Mouse (Mus musculus): ENCODE measurements around the gene Angptl7. TPM values are rescaled to one million over a fixed set of nuclear protein-coding genes. Genes with fewer than 3 reads are reported as not detected.

The Angptl7 gene
- polyA plus RNA-seq, 2 experiments = 0.23 to 0.33 TPM

DNA sequence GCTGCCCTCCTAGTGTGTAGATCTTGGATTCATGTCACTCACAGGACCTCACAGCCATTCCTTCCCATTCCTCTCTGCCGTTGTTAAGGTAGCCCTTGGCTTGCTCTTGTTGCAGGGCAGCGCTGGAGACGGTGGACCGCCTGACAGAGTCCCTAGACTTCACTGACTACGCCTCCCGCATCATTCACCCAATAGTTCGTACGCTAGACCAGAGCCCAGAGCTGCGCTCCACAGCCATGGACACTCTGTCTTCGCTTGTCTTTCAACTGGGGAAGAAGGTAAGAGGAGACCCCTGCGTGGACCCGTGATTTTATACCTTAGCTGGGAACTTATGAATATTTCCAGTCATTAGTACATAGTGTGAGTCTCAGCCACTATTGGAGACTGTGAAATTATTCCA lies 15.7 kb downstream of the Angptl7 start:
- no peaks in the 10 kb centered on the region for H3K4me1 ChIP-seq (replicated peaks; ENCODE audit: control insufficient read depth in 2 of 2, insufficient read depth in 2 of 2, low read length in 1 of 2)

DNA sequence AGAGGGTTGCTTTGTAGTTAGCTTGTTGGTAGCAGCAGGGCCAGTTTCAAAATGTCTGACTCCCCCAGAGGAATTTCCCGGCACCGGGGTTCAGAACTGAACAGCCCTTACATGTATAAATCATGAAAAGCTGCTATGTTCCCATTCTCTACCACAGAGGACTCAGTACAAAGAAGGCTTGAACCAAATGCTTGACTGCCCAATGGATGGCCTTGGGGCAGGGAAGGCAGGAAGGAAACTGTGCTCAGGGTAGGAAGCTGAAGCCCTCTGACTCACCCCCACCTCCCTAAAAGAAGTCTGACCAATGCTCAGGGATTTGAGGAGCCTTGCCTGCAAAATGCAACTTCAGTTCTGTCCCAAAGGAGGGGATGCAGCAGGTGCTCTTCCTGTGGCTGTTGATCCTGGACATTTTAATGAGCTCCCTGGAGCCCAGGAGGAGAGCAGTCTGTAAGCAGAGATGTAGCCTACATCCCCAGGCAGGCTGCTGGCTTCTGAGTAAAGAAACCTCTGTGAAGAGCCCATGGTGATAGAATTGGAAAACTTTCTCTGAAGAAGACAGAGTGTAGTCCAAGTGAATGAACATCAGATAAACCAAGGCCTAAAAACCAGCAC lies 18.6 kb downstream of the Angptl7 start:
- Histone ChIP-seq H3K4me3 (ENCODE audit: insufficient read depth in 1 of 2, low read depth in 2 of 2, low read length in 2 of 2) (no peak overlapping the region), H3K9me3 (ENCODE audit: control insufficient read depth, low read length) (no peaks in the 10 kb centered on the region), H3K27me3 (ENCODE audit: control insufficient read depth, insufficient read depth, low read length) (no peaks in the 10 kb centered on the region), H3K4me2 (ENCODE audit: low read depth) (no peak overlapping the region), H3K9ac (replicated peaks) (no peak overlapping the region), H3K36me3 (replicated peaks; ENCODE audit: control insufficient read depth, insufficient read depth, low read depth) (peaks cover 14% of the 10 kb centered on the region), H3K27ac (no peak overlapping the region), H3K4me1 (replicated peaks; ENCODE audit: control insufficient read depth in 2 of 2, insufficient read depth in 2 of 2, low read length in 1 of 2) (no peaks in the 10 kb centered on the region)
- DNase-seq (ENCODE audit: low read depth in 3 of 3, low spot score in 3 of 3) (no peak), ATAC-seq (ENCODE audit: insufficient read depth) (no peak)
- TF ChIP-seq CTCF (IDR thresholded peaks at IDR 0.05; ENCODE audit: low read depth) = no peak
- TF ChIP-seq EP300 (IDR thresholded peaks at IDR 0.05; ENCODE audit: low read depth) = no peak
- 77% methylated on average over 2 of the region's 2 CpGs for WGBS (ENCODE audit: insufficient replicate concordance)

More for the DNA sequence above, 15.7 kb downstream of the Angptl7 start:
- ATAC-seq (ENCODE audit: insufficient read depth) (no peak), DNase-seq (ENCODE audit: low read depth in 3 of 3, low spot score in 3 of 3) (no peak)
- 87% methylated on average over 12 of the region's 12 CpGs for WGBS (ENCODE audit: insufficient replicate concordance)
- Histone ChIP-seq H3K4me3 (ENCODE audit: insufficient read depth in 1 of 2, low read depth in 2 of 2, low read length in 2 of 2) (no peak overlapping the region), H3K36me3 (replicated peaks; ENCODE audit: control insufficient read depth, insufficient read depth, low read depth) (peaks cover 26% of the 10 kb centered on the region), H3K9me3 (ENCODE audit: control insufficient read depth, low read length) (no peaks in the 10 kb centered on the region), H3K27me3 (ENCODE audit: control insufficient read depth, insufficient read depth, low read length) (no peaks in the 10 kb centered on the region), H3K4me2 (ENCODE audit: low read depth) (no peak overlapping the region), H3K27ac (no peak overlapping the region), H3K9ac (replicated peaks) (no peak overlapping the region)
- no peak for TF ChIP-seq CTCF (IDR thresholded peaks at IDR 0.05; ENCODE audit: low read depth)

GRCm38 (mm10) chr4:148480245-148480644 lies 20.0 kb downstream of the Angptl7 start:
- no peak for ATAC-seq (ENCODE audit: insufficient read depth)
- H3K4me2 ChIP-seq (ENCODE audit: low read depth) = no peak overlapping the region
- peaks cover 7% of the 10 kb centered on the region for H3K36me3 ChIP-seq (replicated peaks; ENCODE audit: control insufficient read depth, insufficient read depth, low read depth)
- H3K4me1 ChIP-seq (replicated peaks; ENCODE audit: control insufficient read depth in 2 of 2, insufficient read depth in 2 of 2, low read length in 1 of 2) = no peaks in the 10 kb centered on the region
- no peak for DNase-seq (ENCODE audit: low read depth in 3 of 3, low spot score in 3 of 3)
- TF ChIP-seq CTCF (IDR thresholded peaks at IDR 0.05; ENCODE audit: low read depth) (no peak), EP300 (IDR thresholded peaks at IDR 0.05; ENCODE audit: low read depth) (no peak)
- no peaks in the 10 kb centered on the region for H3K27me3 ChIP-seq (ENCODE audit: control insufficient read depth, insufficient read depth, low read length)
- 80% methylated on average over 2 of the region's 2 CpGs for WGBS (ENCODE audit: insufficient replicate concordance)
- H3K27ac ChIP-seq = no peak overlapping the region
- no peak overlapping the region for H3K9ac ChIP-seq (replicated peaks)
- H3K9me3 ChIP-seq (ENCODE audit: control insufficient read depth, low read length) = no peaks in the 10 kb centered on the region
- H3K4me3 ChIP-seq (ENCODE audit: insufficient read depth in 1 of 2, low read depth in 2 of 2, low read length in 2 of 2) = no peak overlapping the region

DNA sequence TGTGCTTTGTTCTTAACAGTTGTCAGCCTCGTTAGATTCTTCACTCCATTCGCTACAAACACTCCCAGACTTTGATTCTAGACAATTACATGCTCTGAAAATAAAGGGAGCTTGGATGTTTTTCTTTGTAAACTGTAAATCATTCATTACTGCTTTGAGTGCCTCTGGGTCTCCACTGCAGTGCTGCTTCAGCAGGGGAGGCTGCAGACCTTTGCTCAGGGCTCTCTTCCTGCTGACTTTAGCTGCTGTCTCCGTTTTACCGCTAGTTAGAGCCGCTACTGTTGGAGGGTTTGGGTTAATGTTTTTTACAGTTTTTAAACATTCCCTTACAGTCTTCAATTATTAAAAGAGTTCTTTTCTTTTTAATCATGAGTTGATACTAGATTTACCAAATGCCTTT lies 26.8 kb downstream of the Angptl7 start:
- H3K9me3 ChIP-seq (ENCODE audit: control insufficient read depth, low read length) = no peaks in the 10 kb centered on the region
- H3K27ac ChIP-seq = no peak overlapping the region
- H3K36me3 ChIP-seq (replicated peaks; ENCODE audit: control insufficient read depth, insufficient read depth, low read depth) = peaks cover 27% of the 10 kb centered on the region
- ATAC-seq (ENCODE audit: insufficient read depth) (no peak), DNase-seq (ENCODE audit: low read depth in 3 of 3, low spot score in 3 of 3) (no peak)
- no peak overlapping the region for H3K4me3 ChIP-seq (ENCODE audit: insufficient read depth in 1 of 2, low read depth in 2 of 2, low read length in 2 of 2)
- H3K4me1 ChIP-seq (replicated peaks; ENCODE audit: control insufficient read depth in 2 of 2, insufficient read depth in 2 of 2, low read length in 1 of 2) = no peaks in the 10 kb centered on the region; a peak in 1 of 4 replicates
- TF ChIP-seq CTCF (IDR thresholded peaks at IDR 0.05; ENCODE audit: low read depth) = no peak
- no peak for TF ChIP-seq EP300 (IDR thresholded peaks at IDR 0.05; ENCODE audit: low read depth)
- no peak overlapping the region for H3K9ac ChIP-seq (replicated peaks)
- WGBS (ENCODE audit: insufficient replicate concordance) = 78% methylated on average over 5 of the region's 5 CpGs
- no peaks in the 10 kb centered on the region for H3K27me3 ChIP-seq (ENCODE audit: control insufficient read depth, insufficient read depth, low read length)
- H3K4me2 ChIP-seq (ENCODE audit: low read depth) = no peak overlapping the region

- Histone ChIP-seq H3K36me3 (replicated peaks; ENCODE audit: control insufficient read depth, insufficient read depth, low read depth) (peaks cover 27% of the 10 kb centered on the region), H3K27me3 (ENCODE audit: control insufficient read depth, insufficient read depth, low read length) (no peaks in the 10 kb centered on the region), H3K4me1 (replicated peaks; ENCODE audit: control insufficient read depth in 2 of 2, insufficient read depth in 2 of 2, low read length in 1 of 2) (no peaks in the 10 kb centered on the region; a peak in 1 of 4 replicates), H3K4me3 (ENCODE audit: insufficient read depth in 1 of 2, low read depth in 2 of 2, low read length in 2 of 2) (no peak overlapping the region), H3K27ac (no peak overlapping the region), H3K4me2 (ENCODE audit: low read depth) (no peak overlapping the region), H3K9ac (replicated peaks) (no peak overlapping the region), H3K9me3 (ENCODE audit: control insufficient read depth, low read length) (no peaks in the 10 kb centered on the region)
- ATAC-seq (ENCODE audit: insufficient read depth) = no peak
- DNase-seq (ENCODE audit: low read depth in 3 of 3, low spot score in 3 of 3) = no peak
- 79% methylated on average over 8 of the region's 8 CpGs for WGBS (ENCODE audit: insufficient replicate concordance)
- no peak for TF ChIP-seq EP300 (IDR thresholded peaks at IDR 0.05; ENCODE audit: low read depth)
- no peak for TF ChIP-seq CTCF (IDR thresholded peaks at IDR 0.05; ENCODE audit: low read depth)
These were observed 27.7 kb downstream of the Angptl7 start for GRCm38 (mm10) chr4:148472436-148473174.
